Mouse (Mus musculus): ENCODE measurements around the gene Pnrc1.

Pnrc1 gene

DNA sequence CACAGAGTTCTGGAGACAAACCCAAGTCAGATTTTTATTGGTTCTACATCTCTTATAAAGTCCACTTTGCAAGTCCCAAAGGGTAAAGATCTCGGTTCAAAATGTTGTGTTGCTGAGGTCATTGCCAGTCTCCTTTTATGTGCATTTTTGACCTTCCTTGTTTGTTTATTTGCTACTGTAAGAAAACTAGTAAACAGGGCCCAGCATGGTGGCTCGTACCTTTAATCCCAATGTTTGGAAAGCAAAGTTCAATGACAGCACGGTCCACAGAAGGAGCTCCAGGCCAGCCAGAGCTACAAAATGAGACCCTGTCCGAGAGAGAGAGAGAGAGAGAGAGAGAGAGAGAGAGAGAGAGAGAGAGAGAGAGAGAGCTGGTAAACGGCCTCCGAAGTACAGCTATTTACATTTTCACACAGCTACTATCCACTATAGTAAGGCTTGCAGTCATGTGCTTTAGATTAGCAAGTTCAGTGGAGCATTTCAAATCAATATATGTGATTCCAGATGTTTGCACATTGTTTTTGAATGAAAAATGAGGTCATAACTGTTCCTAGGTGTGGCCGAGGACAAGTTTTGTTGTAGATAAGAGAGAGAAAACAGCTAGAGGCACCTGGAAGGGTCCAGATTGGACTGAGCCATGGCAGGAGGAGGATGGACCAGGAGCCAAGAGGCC, 65.8 kb downstream of the Pnrc1 start:
- DNase-seq (ENCODE audit: low spot score): no peak

DNA sequence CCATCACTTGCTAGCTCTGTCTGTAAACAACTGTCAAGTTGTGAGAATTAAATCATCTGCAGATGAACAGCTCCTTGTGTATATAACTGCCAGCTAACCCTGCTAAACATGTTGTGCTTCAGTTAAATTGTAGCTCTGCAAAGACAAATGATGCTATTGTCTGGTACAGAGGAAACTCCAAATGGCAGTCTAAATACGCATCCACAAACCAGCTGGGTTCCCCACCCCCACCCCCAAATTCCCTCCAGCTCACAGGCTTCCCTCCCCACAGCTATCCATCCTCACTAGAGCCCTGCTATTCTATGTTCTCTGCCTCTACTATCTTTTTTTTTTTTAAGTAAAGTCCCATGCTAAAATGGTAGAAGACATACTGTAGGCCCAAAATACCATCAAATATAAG, 68.1 kb downstream of the Pnrc1 start:
- no peak for DNase-seq (ENCODE audit: low spot score)

DNA sequence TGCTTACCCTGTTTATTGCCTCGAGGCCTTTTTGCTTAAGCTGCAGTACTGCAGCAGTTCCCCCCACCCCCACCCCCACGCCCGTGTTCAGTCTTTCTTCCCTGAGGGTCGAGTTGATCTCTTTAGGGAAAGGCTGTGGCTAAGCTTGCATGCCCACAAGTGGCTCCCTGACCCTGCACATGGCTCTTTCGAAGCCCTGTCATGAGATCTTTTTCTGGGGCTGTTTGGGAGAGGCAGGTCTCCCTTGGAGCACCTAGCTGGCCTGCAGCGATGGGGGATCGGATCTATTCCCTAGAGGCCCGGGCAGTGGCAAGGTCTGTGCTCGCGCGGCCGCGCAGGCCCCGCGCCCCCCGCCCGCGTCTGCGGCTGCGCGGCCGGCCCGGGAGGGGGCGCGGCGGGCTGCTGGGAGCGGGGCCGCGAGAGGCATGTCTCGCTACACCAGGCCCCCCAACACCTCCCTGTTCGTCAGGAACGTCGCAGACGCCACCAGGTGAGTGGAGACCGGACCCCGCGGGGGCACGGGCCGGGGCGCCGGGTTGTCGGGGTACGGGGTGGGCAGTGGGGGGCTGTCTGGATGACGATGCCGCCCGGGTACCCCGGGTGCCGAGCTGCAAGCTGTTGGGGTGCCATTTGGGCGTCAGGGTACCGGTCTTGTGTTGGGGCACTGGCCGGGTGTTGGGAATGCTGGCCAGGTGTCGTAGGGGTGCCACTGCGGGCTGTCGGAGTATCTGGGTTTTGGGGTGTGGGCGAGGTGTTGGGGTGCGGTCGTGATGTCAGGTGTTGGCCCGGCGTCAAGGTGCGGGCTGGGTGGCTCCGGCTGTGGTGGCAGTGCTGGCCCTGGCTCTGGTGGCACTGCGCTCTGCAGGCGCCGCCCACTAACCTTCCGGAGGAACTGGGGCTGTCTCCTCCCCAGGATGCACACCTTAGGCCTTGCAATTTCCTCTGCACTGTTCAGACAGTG, 80.8 kb downstream of the Pnrc1 start, which contains the start of gene Srsf12:
Srsf12 (plus strand) TSS at position 111 of the 961 bp plus-strand sequence.
- DNase-seq (ENCODE audit: low spot score): no peak

DNA sequence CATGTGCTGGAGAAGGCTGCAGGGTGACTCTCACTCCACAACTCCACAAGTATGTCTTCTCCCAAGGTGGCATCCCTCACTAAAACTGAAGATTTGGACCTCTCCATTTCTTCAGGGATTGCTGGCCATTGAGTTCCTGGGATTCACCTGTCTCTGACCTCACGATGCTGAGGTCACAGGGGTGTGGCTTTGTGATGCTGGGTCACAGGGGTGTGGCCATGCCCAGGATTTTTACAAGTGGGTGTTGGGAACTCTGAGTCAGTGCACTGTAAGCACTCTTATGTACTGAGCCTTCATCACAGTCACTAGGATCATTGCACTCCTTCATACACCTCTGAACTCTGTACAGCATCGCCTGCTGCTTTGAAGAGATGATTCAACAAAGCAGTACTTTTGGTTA, 82.4 kb downstream of the Pnrc1 start:
- DNase-seq (ENCODE audit: low spot score): no peak

DNA sequence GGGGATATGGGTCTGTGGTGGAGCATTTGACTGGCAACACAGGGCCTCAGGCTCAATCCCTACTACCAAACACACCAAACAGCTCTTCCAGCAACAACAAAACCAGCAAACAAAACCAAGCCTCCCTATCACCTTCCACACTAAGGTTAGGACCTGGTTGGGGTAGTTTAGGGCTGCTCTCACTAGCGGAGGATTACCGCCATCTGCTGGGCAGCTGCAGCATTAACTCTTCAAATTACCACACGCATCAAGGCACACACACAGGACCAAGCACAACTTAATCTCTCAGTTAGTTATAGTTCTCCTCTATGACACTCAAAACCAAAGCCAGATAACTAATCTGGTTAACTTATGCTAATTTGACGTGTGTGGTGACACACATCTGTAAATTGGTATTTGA, 85.3 kb downstream of the Pnrc1 start:
- no peak for DNase-seq (ENCODE audit: low spot score)

DNA sequence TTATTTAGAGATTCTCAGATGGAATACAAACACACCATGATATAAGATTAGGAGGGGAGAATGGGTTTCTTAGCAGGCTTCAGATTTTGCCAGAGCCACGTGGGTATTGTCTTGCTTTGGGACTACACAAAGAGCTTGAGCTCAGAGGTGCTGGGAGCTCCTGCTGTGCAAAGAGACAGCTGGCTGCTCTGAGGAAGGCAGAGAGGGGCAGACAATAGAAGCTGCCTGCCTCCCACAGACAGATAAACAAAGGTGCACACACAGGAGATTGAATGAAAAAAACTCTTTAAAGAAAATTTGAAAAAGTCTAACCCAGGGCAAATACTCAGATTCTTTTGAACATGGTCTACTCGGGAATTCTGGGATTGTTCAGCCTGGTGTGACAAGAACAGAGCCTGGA, 91.8 kb downstream of the Pnrc1 start:
- no peak for DNase-seq (ENCODE audit: low spot score)
